Mouse (Mus musculus) spleen, adult 12 weeks (tissue): Measurements from ENCODE around the gene Wnt5a.

ENCODE experiments used
- DNase-seq: peaks from one replicate; pipeline ENCODE4 v3.0.0; 2022; ENCODE audit warnings: low spot score

Gene Wnt5a

DNA sequence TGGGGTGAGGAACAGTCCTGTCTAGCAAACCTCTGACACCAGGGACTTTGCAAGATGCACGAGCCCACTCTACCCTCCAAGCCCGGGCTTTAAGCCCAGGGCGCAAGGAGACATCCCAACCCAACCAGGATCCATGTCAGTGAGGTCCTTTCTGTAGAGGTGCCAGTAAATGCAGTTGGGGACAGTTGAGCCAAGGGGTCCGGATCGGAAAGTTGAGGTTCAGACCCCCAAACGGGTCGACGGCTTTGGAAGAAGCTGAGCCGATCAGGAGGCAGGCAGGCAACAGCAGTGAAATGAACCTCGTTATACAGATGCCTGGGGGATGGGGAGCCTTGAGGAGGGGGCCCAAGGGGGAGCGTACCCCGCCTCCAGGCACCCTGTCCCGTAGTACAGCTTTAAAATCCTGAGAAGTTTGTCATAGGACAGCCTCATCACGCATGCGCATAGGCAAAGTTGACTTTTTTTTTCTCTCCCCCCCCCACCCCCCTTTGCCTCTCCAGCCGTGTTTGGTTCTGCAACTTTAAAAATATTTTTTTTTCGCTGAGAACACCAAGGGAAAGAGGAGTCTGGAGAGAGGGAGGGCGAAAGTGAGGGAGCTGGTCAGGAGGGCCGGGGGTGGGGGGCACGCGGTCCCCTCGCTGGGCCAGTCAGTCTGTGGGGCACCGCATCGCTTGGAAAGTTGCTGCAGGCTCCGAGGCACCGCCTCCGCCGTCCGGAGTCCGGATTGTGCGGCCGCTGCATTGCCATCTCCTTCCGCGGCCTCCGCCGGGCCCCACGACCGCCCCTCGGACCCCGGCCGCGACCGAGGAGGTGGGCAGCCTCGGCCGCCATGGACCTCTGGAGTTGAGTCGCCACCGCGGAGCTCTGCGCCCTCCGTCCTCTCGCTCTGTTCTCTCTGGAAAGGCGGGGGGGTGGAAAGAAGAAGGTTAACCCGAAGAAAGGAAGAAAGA lies at the start of gene Wnt5a:
TSS of gene Wnt5a (plus strand) at position 650 of the 950 bp plus-strand sequence.
- DNase-seq = no peak

DNA sequence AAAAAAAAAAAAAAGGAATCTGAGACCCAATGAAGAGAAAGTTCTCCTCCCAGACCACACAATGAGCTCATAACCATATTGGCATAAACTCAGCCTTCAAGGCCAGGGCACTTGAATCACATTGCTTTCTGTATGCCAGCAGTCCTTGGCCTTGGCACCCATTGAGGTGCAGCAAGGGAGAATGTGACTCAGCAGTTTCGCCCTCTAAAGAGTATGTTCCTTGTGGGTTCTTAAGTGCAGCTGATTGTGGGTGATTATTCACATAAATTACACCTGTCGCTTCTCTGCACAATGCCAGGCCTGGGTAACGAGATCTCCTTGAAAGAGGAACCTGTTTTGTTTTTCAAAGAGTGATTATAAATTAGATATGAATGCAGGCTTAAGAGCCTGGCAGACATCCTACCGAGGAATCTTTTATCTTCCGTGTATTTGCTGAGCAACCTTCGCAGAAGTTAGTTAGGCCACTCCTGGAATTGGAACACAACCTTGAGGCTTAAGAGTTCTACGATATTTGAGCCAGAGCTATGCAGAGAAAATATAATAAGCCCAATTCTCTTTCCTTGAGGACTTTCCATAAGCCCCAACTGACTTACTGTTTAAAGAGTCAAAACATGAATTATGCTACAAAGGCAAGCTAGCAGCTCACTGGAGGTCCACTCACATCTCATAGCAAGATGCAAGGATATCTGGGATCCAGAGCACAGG lies 48.0 kb upstream of the Wnt5a start:
- no peak for DNase-seq

DNA sequence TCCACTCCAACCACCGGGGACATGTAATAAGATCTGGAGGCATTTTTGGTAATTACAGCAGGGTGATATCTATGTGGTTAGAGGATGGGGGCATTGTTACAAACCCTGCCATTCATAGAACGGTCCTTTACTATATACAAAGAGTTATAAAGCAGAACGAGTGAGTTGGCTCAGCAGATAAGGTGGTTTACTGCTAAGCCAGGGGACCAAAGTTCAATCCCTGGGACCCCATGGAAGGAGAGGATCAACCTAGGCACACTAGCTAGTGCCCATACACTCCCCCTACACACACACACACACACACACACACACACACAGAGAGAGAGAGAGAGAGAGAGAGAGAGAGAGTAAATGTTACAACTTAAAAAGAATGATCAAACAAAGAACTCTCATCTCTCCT lies 47.1 kb upstream of the Wnt5a start:
- no peak for DNase-seq

DNA sequence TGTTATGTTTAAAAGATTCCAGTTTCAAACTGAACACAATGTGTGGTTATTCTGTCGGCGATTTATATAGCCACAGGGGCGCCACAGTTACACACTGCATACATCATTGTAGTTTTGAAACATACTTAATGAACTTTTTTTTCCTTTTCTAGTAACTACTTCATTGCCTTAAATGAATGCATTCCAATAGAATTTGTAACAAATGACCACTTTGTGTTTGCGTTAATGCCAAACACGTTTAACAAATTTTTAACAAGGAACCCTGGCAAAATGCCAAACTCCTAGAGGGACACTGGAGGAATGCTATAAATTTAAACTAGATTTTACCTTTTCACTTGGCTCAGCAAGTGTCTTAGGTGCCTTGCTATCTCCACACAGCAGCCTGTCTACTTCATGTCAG lies 36.6 kb upstream of the Wnt5a start:
- DNase-seq = no peak

DNA sequence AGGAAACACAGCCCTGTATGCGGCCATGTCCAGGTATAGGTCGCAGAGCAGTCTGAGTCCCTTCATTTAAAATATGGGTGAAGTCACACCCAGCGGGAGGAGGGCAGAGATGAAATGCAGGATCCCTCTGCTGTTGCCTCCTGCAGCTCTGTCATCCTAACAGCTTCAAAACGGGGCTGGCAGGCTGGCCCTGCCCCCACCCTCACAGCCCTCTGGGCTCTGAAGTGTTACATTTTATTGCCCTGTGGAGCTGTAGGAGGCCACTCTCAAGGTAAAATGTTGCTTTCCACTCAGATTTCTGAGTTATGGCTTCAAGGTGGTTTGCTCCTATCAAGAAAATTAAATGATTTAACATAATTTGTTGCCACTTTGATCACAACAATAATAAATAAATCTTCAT lies 34.9 kb upstream of the Wnt5a start:
- DNase-seq = no peak

DNA sequence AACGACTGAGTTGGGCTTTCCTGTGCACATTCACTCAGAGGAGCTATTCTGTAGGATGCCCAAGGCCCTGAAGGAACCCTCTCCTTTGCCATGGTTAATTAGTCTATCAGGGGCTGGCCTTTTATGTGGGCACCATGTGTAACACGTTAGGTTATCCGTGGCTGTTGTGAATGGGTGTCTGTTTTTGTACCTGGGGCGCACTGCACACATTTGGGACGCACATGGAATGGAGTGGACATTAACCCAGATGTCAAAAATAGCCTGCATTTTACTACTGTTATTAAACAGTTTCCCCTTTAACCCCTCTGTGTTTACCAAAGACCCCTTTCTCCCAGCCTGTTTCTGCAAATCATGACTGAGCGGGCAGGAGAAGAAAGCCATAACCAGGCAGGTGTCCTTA lies 34.3 kb upstream of the Wnt5a start:
- no peak for DNase-seq

DNA sequence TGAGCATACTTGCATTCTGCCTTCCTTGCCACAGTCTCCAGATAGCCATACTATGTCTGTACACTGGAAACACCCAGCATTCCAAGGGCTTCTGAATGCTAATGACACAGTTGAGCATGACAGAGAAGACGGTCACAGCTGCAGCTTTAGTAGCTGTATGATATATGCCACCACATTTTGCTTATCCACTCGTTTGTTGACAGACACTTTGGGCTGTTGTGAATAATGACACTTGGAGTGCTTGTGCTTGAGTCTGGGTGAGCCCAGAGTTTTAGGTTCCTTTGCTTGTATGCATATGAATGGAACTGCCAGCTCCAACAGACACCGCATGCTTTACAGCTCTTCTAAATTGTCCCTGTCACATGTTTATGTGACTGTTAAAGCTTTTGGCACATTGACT lies 29.5 kb upstream of the Wnt5a start:
- no peak for DNase-seq

DNA sequence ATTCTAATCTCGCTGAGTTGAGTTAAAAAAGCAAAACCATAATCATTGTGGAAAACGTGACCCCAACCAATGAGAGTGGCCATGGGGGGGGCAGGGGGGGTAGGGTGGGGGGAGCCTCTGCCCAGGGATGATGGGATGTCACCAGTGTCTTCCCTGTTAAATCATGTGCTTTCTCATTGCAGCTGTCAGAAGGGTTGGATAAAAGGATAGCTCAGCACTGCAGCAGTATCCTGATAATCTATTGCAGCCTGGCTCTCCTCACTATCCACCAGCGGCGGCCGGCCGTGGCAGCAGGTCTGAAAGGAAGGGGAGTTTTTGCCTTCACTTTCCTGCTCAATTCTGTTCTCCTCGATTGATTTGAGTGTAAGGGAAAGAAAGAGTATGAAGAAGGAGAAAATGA lies 29.1 kb upstream of the Wnt5a start:
- DNase-seq = no peak

DNA sequence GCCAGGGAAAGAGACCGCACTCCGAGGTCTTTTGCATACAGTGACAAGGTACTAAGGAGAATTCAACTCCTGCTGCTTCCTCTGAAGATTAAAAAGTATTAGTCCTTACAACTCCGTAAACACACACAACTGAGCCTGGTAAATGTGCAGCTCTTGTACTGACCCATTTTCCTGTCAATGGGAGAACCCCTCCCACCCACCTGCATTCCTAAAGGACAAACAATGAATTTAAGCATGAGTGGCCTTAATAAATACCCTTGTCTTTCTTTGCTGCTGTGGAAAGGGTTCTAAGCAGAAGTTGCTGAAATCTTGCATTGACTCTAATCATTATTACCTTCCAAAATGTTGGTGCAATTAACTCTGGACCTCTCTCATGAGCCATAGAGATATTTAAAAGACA lies 27.8 kb upstream of the Wnt5a start:
- no peak for DNase-seq

DNA sequence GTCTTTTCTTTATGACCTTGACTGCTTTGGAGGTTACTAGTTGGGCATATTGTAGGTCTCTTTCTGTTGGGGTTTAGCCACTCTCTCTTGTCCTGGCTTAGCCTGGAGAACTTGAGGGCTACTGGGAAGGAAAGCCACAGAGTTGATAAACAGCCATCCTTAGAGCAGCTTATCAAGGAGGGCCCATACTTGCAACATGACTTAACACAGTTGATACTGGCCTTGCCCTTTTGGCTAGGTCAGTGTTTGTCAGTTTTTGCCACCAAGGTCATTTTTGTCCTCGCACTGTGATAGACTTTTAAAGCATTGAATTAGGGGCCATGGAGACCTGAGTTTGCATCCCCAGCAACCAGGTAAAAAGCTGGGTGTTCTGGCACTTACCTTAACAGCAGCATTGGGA lies 23.7 kb upstream of the Wnt5a start:
- DNase-seq = no peak

DNA sequence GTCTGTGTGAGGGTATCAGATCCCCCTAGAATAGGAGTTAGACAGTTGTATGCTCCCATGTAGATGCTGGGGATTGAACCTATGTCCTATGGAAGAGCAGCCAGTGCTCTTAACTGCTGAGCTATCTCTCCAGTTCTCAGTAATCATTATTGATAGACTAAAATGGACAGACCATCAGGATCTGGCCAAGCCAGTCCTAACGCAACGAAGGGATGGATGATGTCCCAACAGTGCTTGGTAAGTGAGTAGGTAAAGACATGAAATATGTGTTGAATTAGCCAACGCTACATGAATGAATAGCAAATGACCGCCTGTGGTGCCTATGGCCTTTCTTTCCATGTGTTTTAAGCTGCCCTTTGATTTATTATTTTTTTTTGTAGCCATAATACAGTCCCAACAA lies 10.7 kb upstream of the Wnt5a start:
- no peak for DNase-seq

DNA sequence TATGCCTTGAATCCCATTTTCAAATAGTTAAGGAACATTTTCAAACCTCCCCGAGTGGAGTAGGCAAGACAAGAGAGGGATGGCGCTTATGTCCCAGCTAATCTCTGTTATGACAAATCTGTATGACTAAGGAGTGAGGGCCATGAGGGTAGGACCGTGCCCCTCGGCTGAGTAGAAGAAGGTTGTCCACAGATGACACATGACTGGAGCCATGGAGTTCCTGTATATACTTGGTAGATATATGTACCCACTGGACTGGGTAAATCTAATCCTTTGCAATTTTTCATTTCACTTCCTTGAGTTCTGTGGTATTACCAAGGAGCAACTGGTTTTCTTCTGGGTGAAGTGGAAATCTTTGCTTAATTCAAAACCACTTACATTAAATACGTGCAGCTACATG lies 10.3 kb upstream of the Wnt5a start:
- no peak for DNase-seq

DNA sequence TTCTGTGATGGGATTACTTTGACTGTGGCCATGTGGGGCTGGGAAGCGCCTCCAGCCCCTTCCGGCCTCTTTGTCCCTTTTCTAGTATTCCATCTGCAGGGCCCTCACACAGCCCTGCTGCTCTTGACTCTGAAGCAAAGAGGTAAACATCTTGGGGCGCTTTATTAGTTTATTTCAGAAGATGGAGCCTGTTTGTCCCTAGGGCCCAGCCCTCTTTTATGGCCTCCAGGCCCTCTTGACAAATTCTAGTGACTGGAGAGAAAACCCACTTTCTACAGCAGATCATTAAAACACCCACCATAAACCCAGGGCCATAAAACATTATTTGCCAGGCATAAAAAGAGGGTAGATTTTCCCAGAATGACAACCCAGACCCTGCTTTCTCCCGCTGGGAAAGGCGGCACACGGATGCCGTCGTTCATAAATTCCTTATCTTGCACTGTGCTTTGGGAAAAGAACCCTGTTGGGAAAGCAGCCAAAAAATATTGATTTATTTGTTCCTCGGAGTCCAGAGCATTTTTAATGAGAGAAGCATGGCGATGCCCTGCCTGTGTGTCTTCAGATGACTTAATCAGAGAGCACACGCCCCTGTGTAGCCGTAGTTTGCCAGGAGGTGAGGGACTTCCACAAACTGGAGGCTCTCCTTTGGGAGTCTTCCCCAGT lies 3.2 kb upstream of the Wnt5a start:
- DNase-seq = no peak

DNA sequence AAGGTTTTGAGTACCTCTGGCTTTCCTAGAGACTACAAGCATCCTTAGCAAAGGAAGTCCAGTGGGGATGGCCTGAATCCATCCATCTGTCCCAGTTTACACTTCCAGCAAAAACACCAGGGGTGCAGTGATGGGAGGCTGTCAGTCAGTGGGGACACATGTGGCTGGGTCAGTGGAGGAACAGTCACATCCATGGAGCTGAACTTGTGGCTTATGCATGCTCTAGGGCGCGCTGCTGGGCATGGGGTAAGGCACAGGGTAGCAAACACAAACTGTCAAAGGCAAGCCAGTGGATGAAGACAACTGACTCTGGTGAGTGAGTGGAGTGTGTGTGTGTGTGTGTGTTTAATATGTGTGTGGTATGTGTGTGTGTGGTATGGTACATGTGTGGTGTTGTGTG lies 1.3 kb upstream of the Wnt5a start:
- DNase-seq = no peak

DNA sequence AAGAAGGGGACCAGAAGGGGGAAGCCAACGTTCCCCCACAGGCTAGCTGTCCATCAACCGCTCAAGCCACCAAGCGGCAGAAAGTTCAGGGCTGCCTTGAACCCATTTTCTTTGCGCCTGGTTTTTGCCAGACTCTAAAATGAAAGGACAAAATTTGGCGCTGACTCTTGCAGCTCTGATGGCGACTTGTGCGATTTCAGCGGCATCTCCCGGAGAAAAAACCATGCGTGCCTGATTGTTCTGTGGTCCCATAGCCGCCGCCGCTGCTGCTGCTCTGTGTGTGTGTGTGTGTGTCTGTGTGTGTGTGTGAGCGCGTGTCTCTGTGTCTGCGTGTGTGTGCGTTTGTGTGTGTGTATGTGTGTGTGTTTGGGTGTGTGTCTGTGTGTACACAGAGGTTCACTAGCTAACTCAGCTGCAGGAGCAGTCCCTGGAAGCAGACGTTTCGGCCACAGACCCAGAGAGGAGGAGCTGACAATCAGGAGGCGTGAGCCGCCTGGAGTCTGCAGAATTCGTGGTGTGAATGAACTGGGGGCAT lies 568 bp downstream of the Wnt5a start:
- DNase-seq = no peak

DNA sequence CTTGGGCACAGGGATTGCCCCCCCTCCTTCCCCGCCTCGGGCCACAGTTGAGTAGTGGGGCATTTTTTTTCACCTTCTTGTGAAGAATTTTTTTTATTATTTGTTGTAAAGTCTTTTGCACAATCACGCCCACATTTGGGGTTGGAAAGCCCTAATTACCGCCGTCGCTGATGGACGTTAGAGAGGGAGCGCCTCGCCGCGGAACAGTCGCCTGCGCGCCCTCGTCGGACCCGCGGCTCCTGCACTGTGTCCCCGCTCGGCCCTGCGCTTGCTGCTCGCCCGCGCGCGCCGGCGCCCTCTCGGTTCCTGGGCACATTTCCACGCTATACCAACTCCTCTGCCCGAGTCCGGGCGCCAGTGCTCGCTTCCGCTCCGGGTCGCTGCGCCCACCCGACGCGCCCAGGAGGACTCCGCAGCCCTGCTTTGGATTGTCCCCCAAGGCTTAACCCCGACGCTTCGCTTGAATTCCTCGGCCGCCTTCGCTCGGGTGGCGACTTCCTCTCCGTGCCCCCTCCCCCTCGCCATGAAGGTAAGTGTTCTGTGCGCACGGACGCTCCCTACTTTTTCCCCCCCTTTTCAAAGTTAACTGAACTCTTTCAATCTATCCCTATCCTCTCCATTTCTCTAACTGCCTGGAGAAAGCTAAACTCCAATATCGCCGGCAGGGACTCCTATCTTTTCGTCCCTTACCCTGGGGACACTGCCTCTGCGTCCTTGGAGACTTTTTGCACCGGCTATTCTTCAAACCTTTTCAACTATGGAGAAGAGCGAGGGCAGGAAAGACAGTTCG lies 1.2 kb downstream of the Wnt5a start:
- DNase-seq = no peak

DNA sequence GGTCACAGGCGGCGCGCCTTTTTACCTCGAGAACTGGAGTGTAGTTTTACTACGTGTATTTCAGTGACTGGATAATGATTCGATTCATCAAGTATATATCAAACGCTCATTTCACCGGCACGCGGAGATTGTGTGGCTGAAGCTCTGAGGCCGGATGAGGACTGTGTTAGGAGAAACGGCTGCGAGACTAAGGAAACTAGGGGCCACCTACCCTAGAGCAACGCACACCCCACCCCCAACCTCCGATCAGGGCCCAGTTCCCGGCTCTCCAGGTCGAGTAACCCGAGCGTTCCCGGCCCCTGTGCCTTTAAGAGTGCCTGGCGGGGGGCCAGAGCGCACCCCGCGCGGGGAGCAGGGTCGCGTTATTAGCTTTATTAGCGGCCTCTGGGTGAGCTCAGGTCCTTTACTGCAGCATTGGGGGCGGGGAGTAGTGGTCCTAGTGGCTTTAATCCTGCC lies 1.9 kb downstream of the Wnt5a start:
- no peak for DNase-seq

DNA sequence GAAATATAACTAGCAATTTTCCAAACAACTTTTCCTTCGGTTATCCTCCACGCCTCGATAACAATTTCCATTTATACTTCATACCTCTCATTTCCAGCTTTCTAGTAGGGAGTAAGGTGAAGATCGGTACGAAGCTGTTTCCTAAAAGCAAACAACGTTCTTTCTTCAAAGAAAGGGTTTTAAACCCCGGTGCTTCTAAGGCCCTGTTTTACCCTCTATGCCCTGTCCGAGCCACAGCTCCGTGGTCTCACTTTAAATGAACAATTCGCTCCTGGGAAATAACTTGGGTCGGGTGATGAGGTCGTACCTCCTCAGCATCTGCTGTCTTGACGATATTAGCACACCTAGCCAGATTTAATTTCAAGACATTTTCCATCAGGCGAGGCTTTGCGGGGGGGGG lies 2.5 kb downstream of the Wnt5a start:
- no peak for DNase-seq

DNA sequence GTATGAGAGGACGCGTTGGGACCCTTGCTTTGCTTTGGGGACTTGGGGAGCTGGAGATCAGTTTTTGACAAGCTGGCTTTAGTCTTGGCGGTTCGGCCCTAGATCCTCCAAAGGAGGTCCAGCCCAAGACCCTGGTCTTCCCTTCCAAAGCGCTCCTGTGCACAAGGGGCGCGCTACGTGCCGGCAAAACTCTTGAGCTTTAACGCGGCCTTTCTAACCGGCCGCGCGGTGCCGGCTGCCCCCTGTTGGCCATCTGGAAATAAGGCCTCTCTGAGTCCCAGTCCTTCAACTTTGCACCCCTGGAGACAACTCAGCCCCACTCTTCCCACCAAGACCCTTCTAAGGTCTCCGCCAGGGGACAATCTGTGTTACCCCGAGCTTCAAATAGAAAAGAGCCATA lies 2.9 kb downstream of the Wnt5a start:
- no peak for DNase-seq

DNA sequence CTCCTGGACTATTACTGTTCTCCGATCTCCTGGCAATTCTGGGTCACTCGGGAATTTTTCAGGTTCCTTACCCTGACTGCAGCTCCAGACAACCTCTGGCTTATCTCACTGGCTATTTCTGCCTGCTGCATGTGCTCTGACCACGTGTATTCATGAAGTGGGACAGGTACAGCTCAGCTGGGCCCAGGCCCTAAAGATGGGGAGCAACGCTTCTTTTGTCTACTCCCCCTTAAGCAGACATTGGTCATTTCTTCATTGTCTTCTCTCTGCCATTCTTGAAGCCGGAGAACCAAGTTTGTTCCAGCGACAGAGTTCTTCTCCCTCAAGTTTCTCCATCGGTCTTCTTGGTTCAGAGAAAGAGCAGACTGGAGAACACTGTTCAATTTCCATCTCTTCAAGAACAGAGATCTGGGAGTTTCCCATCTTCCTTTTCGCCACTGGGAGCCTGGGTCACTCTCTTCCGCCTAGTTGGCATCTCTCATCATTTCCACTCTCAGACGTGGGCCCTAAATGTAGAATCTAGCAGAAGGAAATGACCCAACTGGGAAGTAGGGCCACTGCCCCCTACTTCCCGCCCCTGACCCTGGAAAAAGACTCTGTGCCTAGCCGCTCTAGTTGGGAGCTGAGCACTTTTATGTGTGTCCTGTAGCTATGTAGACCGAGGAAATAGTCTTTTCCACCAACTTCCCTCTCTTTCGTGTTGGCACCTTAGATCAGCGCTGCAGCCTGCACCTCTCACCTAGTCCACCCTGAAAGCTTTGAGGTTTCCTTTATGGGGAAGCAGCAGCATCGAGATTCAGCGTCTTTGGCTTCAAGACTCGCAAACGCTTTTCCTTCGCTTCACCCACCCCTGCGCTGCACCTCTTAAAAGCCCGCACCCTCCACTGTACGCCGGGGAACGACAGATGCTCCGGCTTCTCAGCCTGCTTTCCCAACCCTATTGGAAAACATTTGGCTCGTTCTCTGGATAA lies 4.0 kb downstream of the Wnt5a start:
- no peak for DNase-seq
